Mouse (Mus musculus) right cerebral cortex, postnatal 10 days (tissue): Measurements from ENCODE around the gene Insc.

Source experiments
- DNase-seq, 2 experiments: peaks; one replicate each; pipeline ENCODE4 v3.0.0; 2021; ENCODE audit warnings: low spot score in 2 of 2

Gene Insc

GRCm38 (mm10) chr7:114762660-114763059 lies 19.2 kb downstream of the Insc start:
- DNase-seq: no peak

GRCm38 (mm10) chr7:114765273-114765672 lies 21.8 kb downstream of the Insc start:
- no peak for DNase-seq

GRCm38 (mm10) chr7:114766523-114766922 lies 23.0 kb downstream of the Insc start:
- DNase-seq: no peak

- no peak for DNase-seq
Measured at GRCm38 (mm10) chr7:114768516-114768915, 25.0 kb downstream of the Insc start.

GRCm38 (mm10) chr7:114769041-114769440 lies 25.5 kb downstream of the Insc start:
- DNase-seq: no peak

- DNase-seq: no peak
Measured at GRCm38 (mm10) chr7:114770586-114770985, 27.1 kb downstream of the Insc start.

- DNase-seq: no peak
Measured at GRCm38 (mm10) chr7:114771801-114772200, 28.3 kb downstream of the Insc start.

GRCm38 (mm10) chr7:114773781-114774180 lies 30.3 kb downstream of the Insc start:
- no peak for DNase-seq

- DNase-seq: no peak
Measured at GRCm38 (mm10) chr7:114775856-114776255, 32.4 kb downstream of the Insc start.

- no peak for DNase-seq
Measured at GRCm38 (mm10) chr7:114778156-114778770, 34.8 kb downstream of the Insc start.

GRCm38 (mm10) chr7:114779056-114779660 lies 35.7 kb downstream of the Insc start:
- no peak for DNase-seq

GRCm38 (mm10) chr7:114783291-114783690 lies 39.8 kb downstream of the Insc start:
- no peak for DNase-seq

- no peak for DNase-seq
Measured at GRCm38 (mm10) chr7:114791087-114791486, 47.6 kb downstream of the Insc start.

- DNase-seq: no peak
Measured at GRCm38 (mm10) chr7:114792026-114792425, 48.5 kb downstream of the Insc start.

- DNase-seq: no peak
Measured at GRCm38 (mm10) chr7:114794400-114794799, 50.9 kb downstream of the Insc start.

GRCm38 (mm10) chr7:114802576-114802975 lies 59.1 kb downstream of the Insc start:
- DNase-seq: peak; percentile 56 to 62

GRCm38 (mm10) chr7:114805311-114805710 lies 61.8 kb downstream of the Insc start:
- DNase-seq: no peak

- peak; percentile 54 to 72 for DNase-seq
Measured at GRCm38 (mm10) chr7:114807343-114807742, 63.8 kb downstream of the Insc start.

- no peak for DNase-seq
Measured at GRCm38 (mm10) chr7:114808341-114808740, 64.8 kb downstream of the Insc start.

- DNase-seq: peak; percentile 87 to 92
Measured at GRCm38 (mm10) chr7:114817291-114817806, 73.9 kb downstream of the Insc start.

GRCm38 (mm10) chr7:114817879-114818278 lies 74.4 kb downstream of the Insc start:
- DNase-seq: no peak

GRCm38 (mm10) chr7:114818351-114818750 lies 74.9 kb downstream of the Insc start:
- no peak for DNase-seq

- DNase-seq: no peak
Measured at GRCm38 (mm10) chr7:114818836-114819235, 75.3 kb downstream of the Insc start.
